Mouse (Mus musculus) stomach, postnatal 0 days (tissue): ENCODE results near the gene Ulk4. TPM values are rescaled to one million over a fixed set of nuclear protein-coding genes. Genes with fewer than 3 reads are reported as not detected.

Source experiments
- ATAC-seq: fragments of 200-750 bp; cut with Nextera tagmentation; 2 replicates; pipeline ENCODE4 v1.8.0; 2017; ENCODE audit not compliant: low FRiP score, low TSS enrichment
- DNase-seq: peaks from one replicate; pipeline ENCODE4 v3.0.0-alpha.2; 2016; ENCODE audit warnings: low spot score
- H3K27ac ChIP-seq: fragments of 300-500 bp; sonication (generic); replicated peaks from 2 replicates; pipeline ENCODE4 v1.5.1; 2014; ENCODE audit warnings: mild to moderate bottlenecking, control low read depth
- H3K27me3 ChIP-seq: fragments of 300-500 bp; sonication (generic); 2 replicates; pipeline ENCODE4 v1.6.1; 2014; ENCODE audit warnings: low read length; ENCODE audit not compliant: control insufficient read depth, insufficient read depth
- H3K36me3 ChIP-seq: fragments of 300-500 bp; sonication (generic); 2 replicates; pipeline ENCODE4 v1.6.1; 2014; ENCODE audit warnings: low read length, mixed read lengths; ENCODE audit not compliant: control insufficient read depth, insufficient read depth
- H3K4me1 ChIP-seq: fragments of 300-500 bp; sonication (generic); replicated peaks from 2 replicates; pipeline ENCODE4 v1.6.1; 2014; ENCODE audit warnings: antibody characterized with exemption; ENCODE audit not compliant: control insufficient read depth, insufficient read depth
- H3K4me2 ChIP-seq: fragments of 300-500 bp; sonication (generic); replicated peaks from 2 replicates; pipeline ENCODE4 v1.6.1; 2014; ENCODE audit warnings: low read depth, mild to moderate bottlenecking, control low read depth, moderate library complexity
- H3K4me3 ChIP-seq: fragments of 300-500 bp; sonication (generic); 2 replicates; pipeline ENCODE4 v1.5.1; 2014; ENCODE audit warnings: low read depth, low read length, control low read depth
- H3K9ac ChIP-seq: fragments of 300-500 bp; sonication (generic); 2 replicates; pipeline ENCODE4 v1.6.1; 2014; ENCODE audit warnings: mild to moderate bottlenecking, low read length, control low read depth, mixed read lengths
- H3K9me3 ChIP-seq: fragments of 300-500 bp; sonication (generic); 2 replicates; pipeline ENCODE4 v1.6.1; 2016; ENCODE audit warnings: low read length; ENCODE audit not compliant: control insufficient read depth
- CTCF ChIP-seq: IDR thresholded peaks from 2 replicates; pipeline ENCODE4 v1.5.1; 2016; ENCODE audit warnings: antibody characterized with exemption, low read depth, mild to moderate bottlenecking, moderate library complexity
- EP300 ChIP-seq: optimal IDR thresholded peaks from 2 replicates; pipeline ENCODE3; 2016; ENCODE audit warnings: antibody characterized with exemption
- WGBS: fragments of 180-500 bp; shearing (Covaris S2); extraction: QIAGEN DNeasy Blood & Tissue Kit; methylation state at CpG from one replicate; pipeline ENCODE4 v1.1.7; 2014; 5-methylcytosine and 5-hydroxymethylcytosine counted together
- polyA plus RNA-seq: library from polyadenylated mRNA; unstranded; fragments of >200 nt; fragmentation: Nextera tagmentation; extraction: Ambion mirVana; gene quantifications from 2 replicates; pipeline ENCODE4 v1.2.1, GENCODE M21; 2015

The Ulk4 gene
- polyA plus RNA-seq, 1 experiment from 2014 or later = 73.3 TPM

GRCm38 (mm10) chr9:121015810-121016502 is 261.0 kb downstream of the Ulk4 start:
- no peak overlapping the region for H3K27ac ChIP-seq
- H3K9ac ChIP-seq = no peak overlapping the region
- no peak overlapping the region for H3K4me3 ChIP-seq
- 53% methylated on average over 11 of the region's 11 CpGs for WGBS
- ATAC-seq = no peak
- H3K27me3 ChIP-seq = no peaks in the 10 kb centered on the region
- H3K36me3 ChIP-seq = no peaks in the 10 kb centered on the region
- no peak overlapping the region for H3K4me2 ChIP-seq
- no peaks in the 10 kb centered on the region for H3K9me3 ChIP-seq
- DNase-seq = no peak
- no peaks in the 10 kb centered on the region for H3K4me1 ChIP-seq
- TF ChIP-seq EP300 (no peak), CTCF (no peak)

GRCm38 (mm10) chr9:121011540-121011939 is 265.5 kb downstream of the Ulk4 start:
- no peak overlapping the region for H3K4me3 ChIP-seq
- no peak overlapping the region for H3K27ac ChIP-seq
- H3K9me3 ChIP-seq = no peaks in the 10 kb centered on the region
- no peak for DNase-seq
- no peak for ATAC-seq
- TF ChIP-seq CTCF (no peak), EP300 (no peak)
- H3K9ac ChIP-seq = no peak overlapping the region
- no peaks in the 10 kb centered on the region for H3K36me3 ChIP-seq
- H3K4me1 ChIP-seq = no peaks in the 10 kb centered on the region
- H3K27me3 ChIP-seq = no peaks in the 10 kb centered on the region
- H3K4me2 ChIP-seq = no peak overlapping the region
- 39% methylated on average over 4 of the region's 4 CpGs for WGBS

GRCm38 (mm10) chr9:121010544-121010943 is 266.5 kb downstream of the Ulk4 start:
- Histone ChIP-seq H3K4me1 (no peaks in the 10 kb centered on the region), H3K4me3 (no peak overlapping the region), H3K4me2 (no peak overlapping the region), H3K27ac (no peak overlapping the region), H3K27me3 (no peaks in the 10 kb centered on the region), H3K9me3 (no peaks in the 10 kb centered on the region), H3K9ac (no peak overlapping the region), H3K36me3 (no peaks in the 10 kb centered on the region)
- ATAC-seq = no peak
- WGBS = 50% methylated on average over 3 of the region's 3 CpGs
- no peak for DNase-seq
- TF ChIP-seq CTCF (no peak), EP300 (no peak)

- 56% methylated on average over 7 of the region's 7 CpGs for WGBS
These were observed 271.0 kb downstream of the Ulk4 start for GRCm38 (mm10) chr9:121005961-121006360.

GRCm38 (mm10) chr9:121001681-121002540 is 275.1 kb downstream of the Ulk4 start:
- 0 out of 2 replicates have a peak, but pooled peaks have one; percentile 6 for ATAC-seq
- DNase-seq = peak; percentile 24
- H3K4me2 ChIP-seq = no peak overlapping the region
- WGBS = 51% methylated on average over 15 of the region's 15 CpGs
- no peaks in the 10 kb centered on the region for H3K9me3 ChIP-seq
- no peaks in the 10 kb centered on the region for H3K4me1 ChIP-seq
- no peak overlapping the region for H3K4me3 ChIP-seq
- no peak overlapping the region for H3K27ac ChIP-seq
- TF ChIP-seq CTCF = no peak
- H3K9ac ChIP-seq = no peak overlapping the region
- no peaks in the 10 kb centered on the region for H3K27me3 ChIP-seq
- H3K36me3 ChIP-seq = no peaks in the 10 kb centered on the region

More at GRCm38 (mm10) chr9:121005961-121006360, 271.0 kb downstream of the Ulk4 start:
- no peaks in the 10 kb centered on the region for H3K36me3 ChIP-seq
- no peak overlapping the region for H3K9ac ChIP-seq
- H3K27me3 ChIP-seq = no peaks in the 10 kb centered on the region
- no peak overlapping the region for H3K4me2 ChIP-seq
- TF ChIP-seq CTCF (no peak), EP300 (no peak)
- ATAC-seq (no peak), DNase-seq (no peak)
- no peak overlapping the region for H3K27ac ChIP-seq
- H3K4me1 ChIP-seq = no peaks in the 10 kb centered on the region
- no peaks in the 10 kb centered on the region for H3K9me3 ChIP-seq
- no peak overlapping the region for H3K4me3 ChIP-seq
